Mouse (Mus musculus) neural tube, embryonic 14.5 days (tissue): Measurements from ENCODE around the gene Neurl1a. TPM values are rescaled to one million over a fixed set of nuclear protein-coding genes. Genes with fewer than 3 reads are reported as not detected.

Experiments
- ATAC-seq: fragments of 200-750 bp; cut with Nextera tagmentation; 2 replicates; pipeline ENCODE4 v1.8.0; 2017; ENCODE audit warnings: low read depth, mild to moderate bottlenecking, moderate TSS enrichment, moderate library complexity
- H3K27ac ChIP-seq: fragments of 300-500 bp; sonication (generic); 2 replicates; pipeline ENCODE4 v1.5.1; 2014; ENCODE audit warnings: low read depth, mild to moderate bottlenecking, control low read depth, low read length, moderate library complexity, mixed read lengths
- H3K27me3 ChIP-seq: fragments of 300-500 bp; sonication (generic); 2 replicates; pipeline ENCODE4 v1.6.1; 2014; ENCODE audit warnings: low read length; ENCODE audit not compliant: control insufficient read depth, insufficient read depth
- H3K36me3 ChIP-seq: fragments of 300-500 bp; sonication (generic); 2 replicates; pipeline ENCODE4 v1.6.1; 2014; ENCODE audit warnings: low read length, mixed read lengths; ENCODE audit not compliant: control insufficient read depth, insufficient read depth
- H3K4me1 ChIP-seq: fragments of 300-500 bp; sonication (generic); 2 replicates; pipeline ENCODE4 v1.6.1; 2014; ENCODE audit warnings: low read length; ENCODE audit not compliant: control insufficient read depth, insufficient read depth
- H3K4me2 ChIP-seq: fragments of 300-500 bp; sonication (generic); 2 replicates; pipeline ENCODE4 v1.6.1; 2014; ENCODE audit warnings: mild to moderate bottlenecking, low read depth, low read length, control low read depth
- H3K4me3 ChIP-seq: fragments of 300-500 bp; sonication (generic); 2 replicates; pipeline ENCODE4 v1.5.1; 2014; ENCODE audit warnings: low read depth, low read length, control low read depth, mixed read lengths
- H3K9ac ChIP-seq: fragments of 300-500 bp; sonication (generic); replicated peaks from 2 replicates; pipeline ENCODE4 v1.6.1; 2014; ENCODE audit warnings: low read depth, mild to moderate bottlenecking, control low read depth, low read length, mixed read lengths
- H3K9me3 ChIP-seq: fragments of 300-500 bp; sonication (generic); 2 replicates; pipeline ENCODE4 v1.6.1; 2016; ENCODE audit warnings: low read length; ENCODE audit not compliant: control insufficient read depth
- whole genome bisulfite sequencing: fragments of 180-500 bp; shearing (Covaris S2); extraction: QIAGEN DNeasy Blood & Tissue Kit; methylation state at CpG from one replicate; pipeline ENCODE4 v1.1.7; 2014; 5-methylcytosine and 5-hydroxymethylcytosine counted together
- polyA plus RNA-seq: library from polyadenylated mRNA; unstranded; fragments of >200 nt; fragmentation: Nextera tagmentation; extraction: Ambion mirVana; gene quantifications from 2 replicates; pipeline ENCODE4 v1.2.1, GENCODE M21; 2014

Neurl1a gene
- polyA plus RNA-seq, 1 experiment from 2014 or later, result 14.4 TPM

- Histone ChIP-seq H3K27ac (no peak overlapping the region), H3K27me3 (no peaks in the 10 kb centered on the region), H3K9ac (no peak overlapping the region), H3K36me3 (no peaks in the 10 kb centered on the region), H3K4me1 (no peaks in the 10 kb centered on the region), H3K4me2 (no peak overlapping the region), H3K4me3 (no peak overlapping the region), H3K9me3 (no peaks in the 10 kb centered on the region)
- WGBS, result 86% methylated on average over 6 of the region's 6 CpGs
- ATAC-seq, result no peak
Observed at GRCm38 (mm10) chr19:47276730-47277129, 98.1 kb downstream of the Neurl1a start.

GRCm38 (mm10) chr19:47279372-47279771, 100.8 kb downstream of the Neurl1a start:
- 78% methylated on average over 4 of the region's 4 CpGs for WGBS
- ATAC-seq, result no peak
- no peak overlapping the region for H3K4me3 ChIP-seq

GRCm38 (mm10) chr19:47279788-47280532, 101.3 kb downstream of the Neurl1a start:
- Histone ChIP-seq H3K4me2 (no peak overlapping the region), H3K9ac (no peak overlapping the region), H3K36me3 (no peaks in the 10 kb centered on the region), H3K27ac (no peak overlapping the region), H3K27me3 (no peaks in the 10 kb centered on the region), H3K9me3 (no peaks in the 10 kb centered on the region), H3K4me3 (no peak overlapping the region), H3K4me1 (no peaks in the 10 kb centered on the region)
- ATAC-seq, result no peak
- WGBS, result 87% methylated on average over 15 of the region's 15 CpGs

More at GRCm38 (mm10) chr19:47279372-47279771, 100.8 kb downstream of the Neurl1a start:
- no peaks in the 10 kb centered on the region for H3K36me3 ChIP-seq
- no peaks in the 10 kb centered on the region for H3K9me3 ChIP-seq
- H3K27ac ChIP-seq, result no peak overlapping the region
- no peak overlapping the region for H3K4me2 ChIP-seq
- H3K9ac ChIP-seq, result no peak overlapping the region
- no peaks in the 10 kb centered on the region for H3K4me1 ChIP-seq
- H3K27me3 ChIP-seq, result no peaks in the 10 kb centered on the region

GRCm38 (mm10) chr19:47280894-47281293, 102.3 kb downstream of the Neurl1a start:
- H3K36me3 ChIP-seq, result no peaks in the 10 kb centered on the region
- H3K27ac ChIP-seq, result no peak overlapping the region
- no peaks in the 10 kb centered on the region for H3K27me3 ChIP-seq
- ATAC-seq, result no peak
- H3K9me3 ChIP-seq, result no peaks in the 10 kb centered on the region
- whole genome bisulfite sequencing, result 89% methylated on average over 9 of the region's 9 CpGs
- no peak overlapping the region for H3K4me2 ChIP-seq
- H3K4me1 ChIP-seq, result no peaks in the 10 kb centered on the region
- no peak overlapping the region for H3K4me3 ChIP-seq
- no peak overlapping the region for H3K9ac ChIP-seq

- no peaks in the 10 kb centered on the region for H3K36me3 ChIP-seq
- H3K9me3 ChIP-seq, result no peaks in the 10 kb centered on the region
- H3K27ac ChIP-seq, result no peak overlapping the region
- no peaks in the 10 kb centered on the region for H3K4me1 ChIP-seq
- WGBS, result 60% methylated on average over 6 of the region's 6 CpGs
- no peaks in the 10 kb centered on the region for H3K27me3 ChIP-seq
- no peak overlapping the region for H3K4me2 ChIP-seq
- H3K9ac ChIP-seq, result no peak overlapping the region
- ATAC-seq, result no peak
- no peak overlapping the region for H3K4me3 ChIP-seq
Observed at GRCm38 (mm10) chr19:47282050-47282454, 103.4 kb downstream of the Neurl1a start.

- H3K27me3 ChIP-seq, result no peaks in the 10 kb centered on the region
- H3K36me3 ChIP-seq, result no peaks in the 10 kb centered on the region
- H3K4me3 ChIP-seq, result no peak overlapping the region
- no peaks in the 10 kb centered on the region for H3K4me1 ChIP-seq
- no peak for ATAC-seq
- no peak overlapping the region for H3K9ac ChIP-seq
- no peak overlapping the region for H3K27ac ChIP-seq
- WGBS, result 97% methylated on average over 17 of the region's 17 CpGs
- H3K4me2 ChIP-seq, result no peak overlapping the region
- H3K9me3 ChIP-seq, result no peaks in the 10 kb centered on the region
Observed at GRCm38 (mm10) chr19:47282688-47283215, 104.1 kb downstream of the Neurl1a start.

- H3K4me1 ChIP-seq, result no peaks in the 10 kb centered on the region
- H3K9me3 ChIP-seq, result no peaks in the 10 kb centered on the region
- no peak overlapping the region for H3K27ac ChIP-seq
- whole genome bisulfite sequencing, result 83% methylated on average over 6 of the region's 6 CpGs
- H3K4me3 ChIP-seq, result no peak overlapping the region
- ATAC-seq, result no peak
- no peaks in the 10 kb centered on the region for H3K27me3 ChIP-seq
- H3K9ac ChIP-seq, result no peak overlapping the region
- H3K4me2 ChIP-seq, result no peak overlapping the region
- no peaks in the 10 kb centered on the region for H3K36me3 ChIP-seq
Observed at GRCm38 (mm10) chr19:47285581-47285980, 107.0 kb downstream of the Neurl1a start.

GRCm38 (mm10) chr19:47286886-47287450, 108.3 kb downstream of the Neurl1a start:
- Histone ChIP-seq H3K4me3 (no peak overlapping the region), H3K4me2 (no peak overlapping the region), H3K4me1 (0 out of 2 replicates have a peak, but pooled peaks cover 4% of the 10 kb centered on the region), H3K9ac (no peak overlapping the region), H3K36me3 (no peaks in the 10 kb centered on the region), H3K27me3 (no peaks in the 10 kb centered on the region), H3K9me3 (no peaks in the 10 kb centered on the region), H3K27ac (no peak overlapping the region)
- WGBS, result 56% methylated on average over 17 of the region's 17 CpGs
- no peak; the same call in 1 of the 2 replicates for ATAC-seq
